Mouse (Mus musculus) erythroblast, embryonic 14.5 days (primary cell): ENCODE measurements around the gene Cryab.

Source experiments
- GATA1 ChIP-seq: IDR thresholded peaks from 2 replicates; pipeline ENCODE4 v1.6.1; 2012; ENCODE audit warnings: low read length, inconsistent platforms, mixed read lengths
- TAL1 ChIP-seq: IDR thresholded peaks from 3 replicates; pipeline ENCODE4 v1.6.1; 2012; ENCODE audit warnings: low read length, inconsistent platforms, mixed read lengths

DNA sequence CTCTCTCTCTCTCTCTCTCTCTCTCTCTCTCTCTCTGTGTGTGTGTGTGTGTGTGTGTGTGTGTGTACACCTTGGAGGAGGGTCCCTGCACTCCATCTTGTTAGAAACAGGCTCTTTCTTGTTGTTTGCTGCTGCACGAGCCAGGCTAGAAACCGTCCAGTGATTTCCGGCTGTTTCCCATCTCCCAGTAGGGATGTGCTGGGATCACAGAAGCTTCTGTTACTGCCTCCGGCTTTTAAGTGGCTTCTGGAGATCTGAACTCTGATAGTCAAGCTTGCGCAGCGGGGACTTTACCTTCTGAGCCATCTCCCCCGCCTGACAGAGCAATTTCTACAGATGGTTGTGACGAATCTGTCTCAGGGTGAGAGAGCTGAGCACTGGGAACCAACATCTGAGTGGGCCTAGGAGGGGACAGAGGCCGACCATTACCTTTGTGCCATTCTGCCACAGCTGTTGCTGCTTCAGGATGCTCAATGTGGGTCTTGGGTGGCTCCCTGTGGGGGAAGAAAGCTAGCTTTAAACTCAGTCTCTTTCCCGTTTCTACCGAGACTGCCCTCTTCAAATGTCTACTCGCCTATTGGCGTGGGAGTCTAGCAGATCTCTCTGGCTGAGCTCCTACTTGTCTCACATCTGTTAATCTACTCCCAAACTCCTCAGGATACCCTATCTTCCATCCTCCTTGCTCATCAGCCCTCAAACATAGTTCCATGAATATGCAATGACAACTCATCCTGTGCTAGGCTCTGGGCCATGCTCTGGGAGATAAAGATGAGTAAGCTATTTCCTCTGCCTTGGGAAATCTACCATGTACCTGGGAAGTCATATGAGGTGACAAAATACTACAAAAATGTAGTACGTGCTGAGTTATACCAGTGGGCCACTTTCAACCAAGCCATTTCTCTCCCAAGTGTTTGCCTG, 10.0 kb upstream of the Cryab start:
- TF ChIP-seq GATA1 = no peak
- no peak for TF ChIP-seq TAL1
